Mouse (Mus musculus) MEL (cell line): ENCODE data around the gene Rab11fip3.

Source experiments
- CTCF ChIP-seq, 3 experiments: IDR thresholded peaks in 2 of 3; conservative IDR thresholded peaks in 1 of 3; 2 replicates each; pipeline ENCODE4 v1.5.1; 2011 to 2012; ENCODE audit warnings: low read length in 3 of 3, low read depth in 2 of 3, mild to moderate bottlenecking in 2 of 3, improper control_type of control experiment in 1 of 3, inconsistent platforms in 1 of 3, mixed read lengths in 1 of 3, moderate library complexity in 1 of 3; ENCODE audit not compliant: control insufficient read depth in 1 of 3, insufficient read depth in 1 of 3, poor library complexity in 1 of 3, severe bottlenecking in 1 of 3
- EP300 ChIP-seq, 2 experiments: IDR thresholded peaks; 2 replicates each; pipeline ENCODE4 v1.6.1; 2011; ENCODE audit warnings: improper control_type of control experiment in 2 of 2, low read length in 2 of 2, low read depth in 1 of 2, mild to moderate bottlenecking in 1 of 2
- GATA1 ChIP-seq: IDR thresholded peaks from 2 replicates; pipeline ENCODE4 v1.6.1; 2011; ENCODE audit warnings: low read depth, low read length, improper control_type of control experiment
- MXI1 ChIP-seq: IDR thresholded peaks from 2 replicates; pipeline ENCODE4 v1.6.1; 2011; ENCODE audit warnings: mild to moderate bottlenecking, low read depth, low read length, improper control_type of control experiment
- MYB ChIP-seq: IDR thresholded peaks from 2 replicates; pipeline ENCODE4 v1.6.1; 2011; ENCODE audit warnings: mild to moderate bottlenecking, low read depth, low read length, improper control_type of control experiment
- NELFE ChIP-seq: IDR thresholded peaks from 2 replicates; pipeline ENCODE4 v1.6.1; 2011; ENCODE audit warnings: low read depth, low read length, improper control_type of control experiment
- POLR2A ChIP-seq, 2 experiments: IDR thresholded peaks; 2 replicates each; pipeline ENCODE4 v1.6.1; 2011 to 2012; ENCODE audit warnings: low read length in 2 of 2, mild to moderate bottlenecking in 2 of 2, control low read depth in 1 of 2, improper control_type of control experiment in 1 of 2, low read depth in 1 of 2, moderate library complexity in 1 of 2; ENCODE audit not compliant: control insufficient read depth in 1 of 2, insufficient read depth in 1 of 2, poor library complexity in 1 of 2
- POLR2AphosphoS2 ChIP-seq: IDR thresholded peaks from 2 replicates; pipeline ENCODE4 v1.6.1; 2011; ENCODE audit warnings: low read length, improper control_type of control experiment
- POLR2AphosphoS5 ChIP-seq: IDR thresholded peaks from 2 replicates; pipeline ENCODE4 v1.6.1; 2012; ENCODE audit warnings: low read depth, borderline replicate concordance, mild to moderate bottlenecking, inconsistent platforms, low read length, moderate library complexity, mixed read lengths
- SIN3A ChIP-seq: IDR thresholded peaks from 2 replicates; pipeline ENCODE4 v1.6.1; 2012; ENCODE audit warnings: low read length, improper control_type of control experiment, inconsistent platforms
- UBTF ChIP-seq: IDR thresholded peaks from 2 replicates; pipeline ENCODE4 v1.6.1; 2012; ENCODE audit warnings: low read depth, mild to moderate bottlenecking, inconsistent platforms, low read length, improper control_type of control experiment, moderate library complexity, borderline replicate concordance; ENCODE audit not compliant: insufficient read depth

DNA sequence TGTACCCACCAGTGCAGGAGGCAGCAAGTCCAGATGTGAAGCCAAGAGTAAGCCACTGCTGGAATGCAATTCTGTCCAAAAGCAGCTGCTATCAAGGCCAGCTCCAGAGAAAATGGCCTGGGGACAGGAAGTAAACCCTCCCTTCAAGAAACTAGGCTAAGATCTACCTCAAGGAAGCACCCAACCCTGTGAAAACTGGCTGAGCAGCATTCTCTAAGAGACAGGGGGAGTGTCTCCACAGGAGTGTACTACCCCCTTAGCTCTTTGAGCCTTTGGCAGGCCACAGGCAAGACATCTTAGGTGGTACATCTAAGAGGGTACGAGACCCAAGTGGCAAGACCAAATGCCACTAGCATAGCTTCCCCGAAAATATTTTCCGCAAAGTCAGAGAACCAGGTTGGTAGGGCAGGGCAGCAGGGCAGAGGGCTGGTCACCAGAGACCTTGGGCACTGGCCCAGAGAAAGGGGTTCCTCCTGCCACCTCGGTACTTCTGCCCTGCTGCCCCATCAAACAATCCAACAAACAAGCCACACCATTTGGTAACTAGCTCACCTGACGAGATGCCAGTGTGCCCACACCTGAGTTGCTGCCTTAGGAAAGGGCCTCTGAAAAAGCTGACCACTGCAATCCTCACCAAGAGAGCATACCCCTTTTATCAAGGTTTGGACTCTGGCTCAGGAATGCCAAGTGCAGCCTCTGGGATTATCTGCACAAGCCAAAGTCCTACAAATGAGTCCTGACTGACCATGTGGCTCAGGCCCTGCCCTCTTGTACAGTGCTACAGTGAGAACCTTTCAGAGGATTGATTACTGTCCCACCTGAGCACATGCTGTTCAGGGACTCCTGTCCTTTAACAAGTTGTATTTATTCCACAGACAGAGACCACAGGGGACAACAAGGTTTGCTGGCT is 89.3 kb downstream of the Rab11fip3 start:
- TF ChIP-seq CTCF (IDR thresholded peaks at IDR 0.05 in 2 of 3, conservative IDR thresholded peaks at IDR 0.05 in 1 of 3; ENCODE audit: control insufficient read depth in 1 of 3, insufficient read depth in 1 of 3, low read depth in 2 of 3, low read length in 3 of 3, poor library complexity in 1 of 3, severe bottlenecking in 1 of 3) (no peak), POLR2AphosphoS5 (no peak), MYB (no peak), GATA1 (no peak), NELFE (no peak), POLR2A (IDR thresholded peaks at IDR 0.05; ENCODE audit: control insufficient read depth in 1 of 2, insufficient read depth in 1 of 2, low read depth in 1 of 2, low read length in 2 of 2, poor library complexity in 1 of 2) (no peak), MXI1 (no peak), UBTF (no peak), EP300 (IDR thresholded peaks at IDR 0.05; ENCODE audit: low read depth in 1 of 2, low read length in 2 of 2) (no peak), SIN3A (no peak), POLR2AphosphoS2 (no peak)
